Mouse (Mus musculus) heart, embryonic 10.5 days (tissue): ENCODE measurements around the gene Maml1. TPM values are rescaled to one million over a fixed set of nuclear protein-coding genes. Genes with fewer than 3 reads are reported as not detected.
A peak's percentile ranks its signal among the peaks of the same experiment; 100 is the strongest.

Experiments used
- DNase-seq: peaks from one replicate; pipeline ENCODE4 v3.0.0-alpha.2; 2017; ENCODE audit warnings: low spot score
- H3K27ac ChIP-seq: fragments of 300-500 bp; sonication (generic); 2 replicates; pipeline ENCODE4 v1.5.1; 2016; ENCODE audit warnings: mild to moderate bottlenecking
- H3K27me3 ChIP-seq: fragments of 300-500 bp; sonication (generic); 2 replicates; pipeline ENCODE4 v1.6.1; 2016; ENCODE audit warnings: mild to moderate bottlenecking; ENCODE audit not compliant: poor library complexity, insufficient read depth, severe bottlenecking
- H3K36me3 ChIP-seq: fragments of 300-500 bp; sonication (generic); 2 replicates; pipeline ENCODE4 v1.6.1; 2016; ENCODE audit warnings: mild to moderate bottlenecking, moderate library complexity
- H3K4me1 ChIP-seq: fragments of 300-500 bp; sonication (generic); 2 replicates; pipeline ENCODE4 v1.6.1; 2016; ENCODE audit warnings: mild to moderate bottlenecking
- H3K4me3 ChIP-seq: fragments of 300-500 bp; sonication (generic); 2 replicates; pipeline ENCODE4 v1.5.1; 2016; ENCODE audit warnings: mild to moderate bottlenecking, moderate library complexity
- H3K9me3 ChIP-seq: fragments of 300-500 bp; sonication (generic); 2 replicates; pipeline ENCODE4 v1.6.1; 2016; ENCODE audit warnings: mild to moderate bottlenecking, moderate library complexity
- WGBS: fragments of 180-500 bp; shearing (Covaris S2); methylation state at CpG from one replicate; pipeline ENCODE4 v1.1.7; 2016; 5-methylcytosine and 5-hydroxymethylcytosine counted together
- polyA plus RNA-seq: library from polyadenylated mRNA; unstranded; fragments of >200 nt; fragmentation: Nextera tagmentation; extraction: Ambion mirVana; gene quantifications from 2 replicates; pipeline ENCODE4 v1.2.1, GENCODE M21; 2016

Maml1 gene
- polyA plus RNA-seq, 1 experiment from 2014 or later, result 4.7 TPM

- peaks cover 22% of the 10 kb centered on the region for H3K4me1 ChIP-seq
- 82% methylated on average over 7 of the region's 7 CpGs for WGBS
- no peak overlapping the region for H3K27ac ChIP-seq
- no peak for DNase-seq
- no peaks in the 10 kb centered on the region for H3K9me3 ChIP-seq
- H3K4me3 ChIP-seq, result no peak overlapping the region
- no peaks in the 10 kb centered on the region for H3K27me3 ChIP-seq
- no peaks in the 10 kb centered on the region for H3K36me3 ChIP-seq
Measured at GRCm38 (mm10) chr11:50248473-50249171, 43.5 kb downstream of the Maml1 start.

GRCm38 (mm10) chr11:50245269-50245668 lies 46.8 kb downstream of the Maml1 start:
- H3K27ac ChIP-seq, result no peak overlapping the region
- no peak for DNase-seq
- WGBS, result 72% methylated on average over 5 of the region's 5 CpGs
- no peaks in the 10 kb centered on the region for H3K4me1 ChIP-seq
- H3K36me3 ChIP-seq, result no peaks in the 10 kb centered on the region
- no peaks in the 10 kb centered on the region for H3K27me3 ChIP-seq
- no peaks in the 10 kb centered on the region for H3K9me3 ChIP-seq
- H3K4me3 ChIP-seq, result no peak overlapping the region

GRCm38 (mm10) chr11:50243926-50244325 lies 48.2 kb downstream of the Maml1 start:
- Histone ChIP-seq H3K4me1 (no peaks in the 10 kb centered on the region), H3K27me3 (peaks cover 8% of the 10 kb centered on the region), H3K9me3 (no peaks in the 10 kb centered on the region), H3K4me3 (no peak overlapping the region), H3K27ac (no peak overlapping the region), H3K36me3 (no peaks in the 10 kb centered on the region)
- 81% methylated on average over 6 of the region's 6 CpGs for WGBS
- no peak for DNase-seq

- Histone ChIP-seq H3K4me1 (peaks cover 27% of the 10 kb centered on the region), H3K27ac (no peak overlapping the region), H3K4me3 (no peak overlapping the region), H3K27me3 (peaks cover 34% of the 10 kb centered on the region), H3K9me3 (no peaks in the 10 kb centered on the region), H3K36me3 (no peaks in the 10 kb centered on the region)
- 72% methylated on average over 7 of the region's 7 CpGs for WGBS
- DNase-seq, result no peak
Measured at GRCm38 (mm10) chr11:50240235-50240911, 51.7 kb downstream of the Maml1 start.

- H3K27ac ChIP-seq, result no peak overlapping the region
- H3K36me3 ChIP-seq, result peaks cover 9% of the 10 kb centered on the region
- peaks cover 47% of the 10 kb centered on the region for H3K27me3 ChIP-seq
Measured at GRCm38 (mm10) chr11:50238821-50239791, 53.0 kb downstream of the Maml1 start.

GRCm38 (mm10) chr11:50238324-50238723 lies 53.8 kb downstream of the Maml1 start, which contains the start of gene Ltc4s:
Gene Ltc4s, minus strand, starts transcription at chr11:50238616.
- WGBS, result 16% methylated on average over 10 of the region's 10 CpGs
- DNase-seq, result no peak
- H3K36me3 ChIP-seq, result peaks cover 17% of the 10 kb centered on the region
- no peaks in the 10 kb centered on the region for H3K9me3 ChIP-seq
- peak within 1 kb of the TSS; percentile 75 for H3K4me3 ChIP-seq
- H3K27me3 ChIP-seq, result peaks cover 51% of the 10 kb centered on the region
- H3K27ac ChIP-seq, result no peak within 1 kb of the TSS
- peaks cover 27% of the 10 kb centered on the region for H3K4me1 ChIP-seq

More at GRCm38 (mm10) chr11:50238821-50239791, 53.0 kb downstream of the Maml1 start:
- Histone ChIP-seq H3K4me1 (peaks cover 27% of the 10 kb centered on the region), H3K4me3 (0 out of 2 replicates have a peak overlapping the region, but pooled peaks have one; percentile 31), H3K9me3 (no peaks in the 10 kb centered on the region)
- no peak for DNase-seq
- 87% methylated on average over 9 of the region's 9 CpGs for WGBS

GRCm38 (mm10) chr11:50236937-50237835 lies 54.9 kb downstream of the Maml1 start:
- Histone ChIP-seq H3K4me3 (peak overlapping the region; percentile 75), H3K27ac (peak overlapping the region; percentile 71), H3K9me3 (no peaks in the 10 kb centered on the region), H3K27me3 (peaks cover 58% of the 10 kb centered on the region), H3K4me1 (peaks cover 27% of the 10 kb centered on the region), H3K36me3 (peaks cover 28% of the 10 kb centered on the region)
- no peak for DNase-seq
- WGBS, result 1% methylated on average over 66 of the region's 66 CpGs

GRCm38 (mm10) chr11:50236540-50236936 lies 55.6 kb downstream of the Maml1 start:
- H3K9me3 ChIP-seq, result no peaks in the 10 kb centered on the region
- H3K27me3 ChIP-seq, result peaks cover 64% of the 10 kb centered on the region
- H3K36me3 ChIP-seq, result peaks cover 34% of the 10 kb centered on the region
- peak; percentile 96 for DNase-seq
- under 1% methylated on average over 27 of the region's 27 CpGs for WGBS
- H3K4me1 ChIP-seq, result peaks cover 27% of the 10 kb centered on the region
- peak overlapping the region; percentile 75 for H3K4me3 ChIP-seq
- H3K27ac ChIP-seq, result peak overlapping the region; percentile 71

GRCm38 (mm10) chr11:50234606-50235005 lies 57.5 kb downstream of the Maml1 start:
- H3K27me3 ChIP-seq, result peaks cover 77% of the 10 kb centered on the region
- H3K4me3 ChIP-seq, result no peak overlapping the region
- no peaks in the 10 kb centered on the region for H3K9me3 ChIP-seq
- DNase-seq, result no peak
- H3K27ac ChIP-seq, result no peak overlapping the region
- 93% methylated on average over 25 of the region's 25 CpGs for WGBS
- H3K4me1 ChIP-seq, result peaks cover 39% of the 10 kb centered on the region
- peaks cover 36% of the 10 kb centered on the region for H3K36me3 ChIP-seq

GRCm38 (mm10) chr11:50233993-50234392 lies 58.1 kb downstream of the Maml1 start:
- no peak for DNase-seq
- Histone ChIP-seq H3K4me1 (peaks cover 45% of the 10 kb centered on the region), H3K9me3 (no peaks in the 10 kb centered on the region), H3K27ac (no peak overlapping the region), H3K36me3 (peaks cover 36% of the 10 kb centered on the region), H3K4me3 (no peak overlapping the region), H3K27me3 (peaks cover 75% of the 10 kb centered on the region)
- WGBS, result 71% methylated on average over 11 of the region's 11 CpGs

- Histone ChIP-seq H3K4me3 (no peak overlapping the region), H3K27me3 (peaks cover 65% of the 10 kb centered on the region), H3K9me3 (no peaks in the 10 kb centered on the region), H3K36me3 (peaks cover 36% of the 10 kb centered on the region), H3K4me1 (peaks cover 48% of the 10 kb centered on the region), H3K27ac (no peak overlapping the region)
- no peak for DNase-seq
- WGBS, result 87% methylated on average over 13 of the region's 13 CpGs
Measured at GRCm38 (mm10) chr11:50233022-50233421, 59.1 kb downstream of the Maml1 start.

GRCm38 (mm10) chr11:50231411-50231810 lies 60.7 kb downstream of the Maml1 start:
- WGBS, result 24% methylated on average over 8 of the region's 8 CpGs
- H3K4me1 ChIP-seq, result peaks cover 45% of the 10 kb centered on the region
- no peak for DNase-seq
- H3K27me3 ChIP-seq, result peaks cover 66% of the 10 kb centered on the region
- H3K4me3 ChIP-seq, result peak overlapping the region; percentile 55
- H3K9me3 ChIP-seq, result no peaks in the 10 kb centered on the region
- peaks cover 36% of the 10 kb centered on the region for H3K36me3 ChIP-seq
- H3K27ac ChIP-seq, result no peak overlapping the region
